Mouse (Mus musculus) CH12.LX (cell line): ENCODE results near the gene Pcx.

Experiments used
- EP300 ChIP-seq: IDR thresholded peaks from 2 replicates; pipeline ENCODE4 v1.6.1; 2011; ENCODE audit warnings: low read length, improper control_type of control experiment
- HCFC1 ChIP-seq: IDR thresholded peaks from 2 replicates; pipeline ENCODE4 v1.6.1; 2012; ENCODE audit warnings: low read depth, mild to moderate bottlenecking, inconsistent platforms, low read length, improper control_type of control experiment
- POLR2A ChIP-seq: IDR thresholded peaks from 2 replicates; pipeline ENCODE4 v1.6.1; 2011; ENCODE audit warnings: low read depth, mild to moderate bottlenecking, improper control_type of control experiment, low read length

GRCm38 (mm10) chr19:4605654-4606053 lies 95.4 kb downstream of the Pcx start:
- no peak for TF ChIP-seq POLR2A
- TF ChIP-seq EP300: no peak
- TF ChIP-seq HCFC1: no peak
